Mouse (Mus musculus) liver, embryonic 14 days (tissue): Measurements from ENCODE around the gene Hhat. TPM values are rescaled to one million over a fixed set of nuclear protein-coding genes. Genes with fewer than 3 reads are reported as not detected.

ENCODE experiments used
- polyA plus RNA-seq: library from polyadenylated mRNA; depleted of rRNA; stranded (reverse); fragments of >200 nt; gene quantifications from 2 replicates; pipeline ENCODE4 v1.2.3, GENCODE M21; 2012; rRNA removed

Hhat gene
- polyA plus RNA-seq: 0.65 and 0.66 TPM in 2 replicates

DNA sequence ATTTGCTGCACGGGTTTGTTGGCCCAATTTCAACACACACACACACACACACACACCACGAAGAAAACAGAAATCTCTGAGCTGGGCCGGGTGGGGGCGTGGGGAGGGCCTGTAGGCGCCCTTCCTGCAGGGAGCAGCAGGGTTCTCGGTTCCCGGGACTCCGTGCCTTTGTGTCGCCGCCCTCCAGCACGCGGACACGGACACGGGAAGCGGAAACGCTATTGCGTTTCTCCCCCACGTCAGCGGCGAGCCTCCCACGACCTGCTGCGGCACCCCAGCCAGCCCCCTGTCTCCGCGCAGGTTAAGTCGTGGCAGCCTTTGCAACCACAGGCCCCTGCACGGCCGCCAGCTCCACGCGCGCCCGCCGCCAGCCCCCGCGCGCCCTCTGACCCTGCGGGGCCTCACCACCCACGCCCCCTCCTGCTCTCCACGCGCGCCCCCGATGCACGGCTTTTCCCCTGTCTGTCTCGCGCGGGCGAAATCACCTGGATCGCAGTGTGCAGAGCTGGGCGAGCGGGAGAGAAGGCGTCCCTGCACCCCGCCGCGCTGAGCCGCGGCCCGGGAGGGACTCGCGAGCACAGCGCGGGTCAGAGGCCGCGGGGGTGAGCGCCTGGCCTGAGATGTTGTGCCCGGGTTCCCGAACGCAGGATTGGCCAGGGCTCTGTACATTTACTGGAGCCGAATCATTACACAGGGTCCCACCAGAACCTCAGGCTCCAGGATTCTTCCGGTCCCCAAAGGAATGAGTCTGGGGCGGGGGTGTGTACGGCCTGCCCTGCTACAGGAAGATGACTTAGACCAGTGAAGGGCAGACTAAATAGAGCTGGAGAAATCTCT, at the start of gene Hhat:
TSS of gene Hhat (minus strand) at position 729 of the 837 bp plus-strand sequence.

Other genes with a start within 250 kb of the Hhat start
- gene Sertad4, start 84.5 kb upstream of the Hhat start, polyA plus RNA-seq: 0.29 and 0.84 TPM in 2 replicates